Mouse (Mus musculus): Measurements from ENCODE around the gene Hipk1.

Gene Hipk1

GRCm38 (mm10) chr3:103715762-103716693 is 75.3 kb downstream of the Hipk1 start:
- DNase-seq (ENCODE audit: low spot score) = no peak

- no peak for DNase-seq (ENCODE audit: low spot score)
Measured at GRCm38 (mm10) chr3:103714942-103715341, 76.4 kb downstream of the Hipk1 start.

GRCm38 (mm10) chr3:103714236-103714875 is 77.0 kb downstream of the Hipk1 start:
- DNase-seq (ENCODE audit: low spot score) = no peak

GRCm38 (mm10) chr3:103712196-103712595 is 79.2 kb downstream of the Hipk1 start:
- DNase-seq (ENCODE audit: low spot score) = no peak

- DNase-seq (ENCODE audit: low spot score) = no peak
Measured at GRCm38 (mm10) chr3:103709470-103710040, 81.8 kb downstream of the Hipk1 start.

GRCm38 (mm10) chr3:103705426-103705825 is 85.9 kb downstream of the Hipk1 start:
- no peak for DNase-seq (ENCODE audit: low spot score)

- no peak for DNase-seq (ENCODE audit: low spot score)
Measured at GRCm38 (mm10) chr3:103704661-103705060, 86.7 kb downstream of the Hipk1 start.

- no peak for DNase-seq (ENCODE audit: low spot score)
Measured at GRCm38 (mm10) chr3:103696388-103696925, 94.9 kb downstream of the Hipk1 start.

- DNase-seq (ENCODE audit: low spot score) = no peak
Measured at GRCm38 (mm10) chr3:103695556-103695955, 95.8 kb downstream of the Hipk1 start.

GRCm38 (mm10) chr3:103690506-103690905 is 100.9 kb downstream of the Hipk1 start:
- no peak for DNase-seq (ENCODE audit: low spot score)
